Mouse (Mus musculus) MEL (cell line): ENCODE measurements around the gene Il17re. TPM values are rescaled to one million over a fixed set of nuclear protein-coding genes. Genes with fewer than 3 reads are reported as not detected.

ENCODE experiments used
- DNase-seq: peaks from one replicate; pipeline ENCODE4 v3.0.0; 2011; ENCODE audit warnings: low read depth, low spot score
- H3K27ac ChIP-seq: 2 replicates; pipeline ENCODE4 v1.5.1; 2012; ENCODE audit warnings: low read depth, mild to moderate bottlenecking, control low read depth, low read length, moderate library complexity; ENCODE audit not compliant: control insufficient read depth
- H3K27me3 ChIP-seq, 2 experiments: fragments of 150-350 bp in 1 of 2; sonication (generic) in 1 of 2; 2 replicates each; pipeline ENCODE4 v1.6.1; 2012; ENCODE audit warnings: low read length in 2 of 2, mild to moderate bottlenecking in 2 of 2, improper control_type of control experiment in 1 of 2, moderate library complexity in 1 of 2; ENCODE audit not compliant: insufficient read depth in 2 of 2, control insufficient read depth in 1 of 2
- H3K36me3 ChIP-seq, 2 experiments: 2 replicates each; pipeline ENCODE4 v1.6.1; 2012 to 2014; ENCODE audit warnings: low read length in 2 of 2, improper control_type of control experiment in 1 of 2, inconsistent platforms in 1 of 2, mild to moderate bottlenecking in 1 of 2; ENCODE audit not compliant: insufficient read depth in 2 of 2, control insufficient read depth in 1 of 2
- H3K4me1 ChIP-seq, 2 experiments: fragments of 150-350 bp in 1 of 2; sonication (generic) in 1 of 2; 2 replicates each; pipeline ENCODE4 v1.6.1; 2012; ENCODE audit warnings: low read length in 2 of 2, improper control_type of control experiment in 1 of 2, mild to moderate bottlenecking in 1 of 2; ENCODE audit not compliant: insufficient read depth in 2 of 2, control insufficient read depth in 1 of 2
- H3K4me3 ChIP-seq, 2 experiments: fragments of 150-350 bp in 1 of 2; sonication (generic) in 1 of 2; 2 replicates each; pipeline ENCODE4 v1.5.1; 2012; ENCODE audit warnings: low read depth in 2 of 2, low read length in 2 of 2, mild to moderate bottlenecking in 2 of 2, moderate library complexity in 2 of 2, control low read depth in 1 of 2, improper control_type of control experiment in 1 of 2; ENCODE audit not compliant: control insufficient read depth in 1 of 2, insufficient read depth in 1 of 2
- H3K79me2 ChIP-seq: 2 replicates; pipeline ENCODE4 v1.6.1; 2012; ENCODE audit warnings: mild to moderate bottlenecking, low read length, moderate library complexity; ENCODE audit not compliant: control insufficient read depth, poor library complexity, insufficient read depth
- H3K9ac ChIP-seq: 2 replicates; pipeline ENCODE4 v1.6.1; 2012; ENCODE audit warnings: low read depth, mild to moderate bottlenecking, control low read depth, low read length, moderate library complexity; ENCODE audit not compliant: control insufficient read depth, poor library complexity, severe bottlenecking
- H3K9me3 ChIP-seq: fragments of 150-350 bp; sonication (generic); replicated peaks from 2 replicates; pipeline ENCODE4 v1.6.1; 2012; ENCODE audit warnings: mild to moderate bottlenecking, low read length, improper control_type of control experiment, moderate library complexity; ENCODE audit not compliant: insufficient read depth
- BHLHE40 ChIP-seq: IDR thresholded peaks from 2 replicates; pipeline ENCODE4 v1.6.1; 2012; ENCODE audit warnings: low read depth, mild to moderate bottlenecking, inconsistent platforms, low read length, improper control_type of control experiment, borderline replicate concordance
- ETS1 ChIP-seq: IDR thresholded peaks from 2 replicates; pipeline ENCODE4 v1.6.1; 2012; ENCODE audit warnings: low read depth, mild to moderate bottlenecking, inconsistent platforms, low read length, improper control_type of control experiment, moderate library complexity
- HCFC1 ChIP-seq: IDR thresholded peaks from 2 replicates; pipeline ENCODE4 v1.6.1; 2012; ENCODE audit warnings: low read depth, mild to moderate bottlenecking, inconsistent platforms, low read length, improper control_type of control experiment, moderate library complexity
- JUND ChIP-seq: IDR thresholded peaks from 2 replicates; pipeline ENCODE4 v1.6.1; 2011; ENCODE audit warnings: low read depth, mild to moderate bottlenecking, improper control_type of control experiment, low read length
- KAT2A ChIP-seq: conservative IDR thresholded peaks from 2 replicates; pipeline ENCODE4 v1.6.1; 2012; ENCODE audit warnings: low read depth, low read length, improper control_type of control experiment, inconsistent platforms
- MAX ChIP-seq: IDR thresholded peaks from 2 replicates; pipeline ENCODE4 v1.6.1; 2011; ENCODE audit warnings: low read length, improper control_type of control experiment
- MAZ ChIP-seq: IDR thresholded peaks from 2 replicates; pipeline ENCODE4 v1.6.1; 2012; ENCODE audit warnings: low read depth, mild to moderate bottlenecking, inconsistent platforms, low read length, improper control_type of control experiment
- MEF2A ChIP-seq: IDR thresholded peaks from 2 replicates; pipeline ENCODE4 v1.6.1; 2014; ENCODE audit warnings: low read depth, mild to moderate bottlenecking, inconsistent platforms, low read length, improper control_type of control experiment; ENCODE audit not compliant: poor library complexity, insufficient replicate concordance, severe bottlenecking; ENCODE audit errors: extremely low read depth
- MXI1 ChIP-seq: IDR thresholded peaks from 2 replicates; pipeline ENCODE4 v1.6.1; 2011; ENCODE audit warnings: mild to moderate bottlenecking, low read depth, low read length, improper control_type of control experiment
- MYB ChIP-seq: IDR thresholded peaks from 2 replicates; pipeline ENCODE4 v1.6.1; 2011; ENCODE audit warnings: mild to moderate bottlenecking, low read depth, low read length, improper control_type of control experiment
- MYC ChIP-seq: IDR thresholded peaks from 2 replicates; pipeline ENCODE4 v1.6.1; 2011; ENCODE audit warnings: low read depth, mild to moderate bottlenecking, low read length, improper control_type of control experiment, moderate library complexity
- NELFE ChIP-seq: IDR thresholded peaks from 2 replicates; pipeline ENCODE4 v1.6.1; 2011; ENCODE audit warnings: low read depth, low read length, improper control_type of control experiment
- NRF1 ChIP-seq: IDR thresholded peaks from 2 replicates; pipeline ENCODE4 v1.6.1; 2014; ENCODE audit warnings: low read depth, mild to moderate bottlenecking, inconsistent platforms, low read length, improper control_type of control experiment, moderate library complexity; ENCODE audit not compliant: poor library complexity, insufficient read depth, severe bottlenecking
- POLR2A ChIP-seq, 2 experiments: IDR thresholded peaks; 2 replicates each; pipeline ENCODE4 v1.6.1; 2011 to 2012; ENCODE audit warnings: low read length in 2 of 2, mild to moderate bottlenecking in 2 of 2, control low read depth in 1 of 2, improper control_type of control experiment in 1 of 2, low read depth in 1 of 2, moderate library complexity in 1 of 2; ENCODE audit not compliant: control insufficient read depth in 1 of 2, insufficient read depth in 1 of 2, poor library complexity in 1 of 2
- POLR2AphosphoS5 ChIP-seq: IDR thresholded peaks from 2 replicates; pipeline ENCODE4 v1.6.1; 2012; ENCODE audit warnings: low read depth, borderline replicate concordance, mild to moderate bottlenecking, inconsistent platforms, low read length, moderate library complexity, mixed read lengths
- RAD21 ChIP-seq: IDR thresholded peaks from 2 replicates; pipeline ENCODE4 v1.6.1; 2011; ENCODE audit warnings: mild to moderate bottlenecking, low read depth, low read length, improper control_type of control experiment
- RCOR1 ChIP-seq: IDR thresholded peaks from 2 replicates; pipeline ENCODE4 v1.6.1; 2012; ENCODE audit warnings: low read depth, mild to moderate bottlenecking, inconsistent platforms, low read length, improper control_type of control experiment
- SMC3 ChIP-seq: IDR thresholded peaks from 2 replicates; pipeline ENCODE4 v1.6.1; 2011; ENCODE audit warnings: low read depth, low read length, improper control_type of control experiment
- TBP ChIP-seq: IDR thresholded peaks from 2 replicates; pipeline ENCODE4 v1.8.0; 2011; ENCODE audit warnings: low read depth, low read length, improper control_type of control experiment
- TCF12 ChIP-seq: IDR thresholded peaks from 2 replicates; pipeline ENCODE4 v1.6.1; 2014; ENCODE audit warnings: low read depth, mild to moderate bottlenecking, inconsistent platforms, low read length, improper control_type of control experiment, moderate library complexity
- UBTF ChIP-seq: IDR thresholded peaks from 2 replicates; pipeline ENCODE4 v1.6.1; 2012; ENCODE audit warnings: low read depth, mild to moderate bottlenecking, inconsistent platforms, low read length, improper control_type of control experiment, moderate library complexity, borderline replicate concordance; ENCODE audit not compliant: insufficient read depth
- USF1 ChIP-seq: IDR thresholded peaks from 2 replicates; pipeline ENCODE4 v1.6.1; 2014; ENCODE audit warnings: low read depth, mild to moderate bottlenecking, inconsistent platforms, low read length, improper control_type of control experiment, moderate library complexity
- ZC3H11A ChIP-seq: IDR thresholded peaks from 2 replicates; pipeline ENCODE4 v1.6.1; 2012; ENCODE audit warnings: low read depth, mild to moderate bottlenecking, inconsistent platforms, low read length, improper control_type of control experiment
- ZKSCAN1 ChIP-seq: IDR thresholded peaks from 2 replicates; pipeline ENCODE4 v1.6.1; 2012; ENCODE audit warnings: low read depth, mild to moderate bottlenecking, inconsistent platforms, low read length, improper control_type of control experiment, moderate library complexity
- ZNF384 ChIP-seq: IDR thresholded peaks from 2 replicates; pipeline ENCODE4 v1.6.1; 2012; ENCODE audit warnings: low read depth, mild to moderate bottlenecking, inconsistent platforms, low read length, improper control_type of control experiment
- polyA plus RNA-seq, 2 experiments: library from polyadenylated mRNA; stranded (reverse) in 1 of 2; unstranded in 1 of 2; fragments of >175 nt in 1 of 2; fragments of >200 nt in 1 of 2; gene quantifications; 2 replicates each; pipeline versions ENCODE4 v1.2.1 to v1.2.4; 2012; ENCODE audit warnings: low replicate concordance in 2 of 2, low read depth in 1 of 2; ENCODE audit not compliant: insufficient read length in 2 of 2, insufficient read depth in 1 of 2, missing spikeins in 1 of 2
- total RNA-seq: library from RNA; depleted of rRNA; stranded (reverse); fragments of 300-350 nt; gene quantifications from 2 replicates; pipeline ENCODE4 v1.2.3, GENCODE M21; 2012

Il17re gene
- total and polyA plus RNA-seq, 3 experiments = not detected

- H3K4me3 ChIP-seq = no peak within 1 kb of the TSS
- H3K9ac ChIP-seq = no peak within 1 kb of the TSS
- H3K27ac ChIP-seq = no peak within 1 kb of the TSS
- no peaks in the 10 kb centered on the region for H3K36me3 ChIP-seq
- TF ChIP-seq ZKSCAN1 (no peak), TCF12 (no peak), RCOR1 (no peak), ZNF384 (no peak), JUND (no peak), KAT2A (no peak), ZC3H11A (no peak), NELFE (no peak), MAX (no peak), MXI1 (no peak), MEF2A (no peak), POLR2AphosphoS5 (no peak), BHLHE40 (no peak), NRF1 (no peak), UBTF (no peak), MYB (no peak), RAD21 (no peak), HCFC1 (no peak)
- H3K79me2 ChIP-seq = no peaks in the 10 kb centered on the region
- no peaks in the 10 kb centered on the region for H3K4me1 ChIP-seq
- H3K27me3 ChIP-seq = no peaks in the 10 kb centered on the region; a peak in 1 of 4 replicates
- DNase-seq = no peak
- H3K9me3 ChIP-seq = no peaks in the 10 kb centered on the region
Measured at GRCm38 (mm10) chr6:113435664-113436205, 22.5 kb upstream of the Il17re start, which contains the start of gene Cidec. TSS of gene Cidec (minus strand) at chr6:113435760.

DNA sequence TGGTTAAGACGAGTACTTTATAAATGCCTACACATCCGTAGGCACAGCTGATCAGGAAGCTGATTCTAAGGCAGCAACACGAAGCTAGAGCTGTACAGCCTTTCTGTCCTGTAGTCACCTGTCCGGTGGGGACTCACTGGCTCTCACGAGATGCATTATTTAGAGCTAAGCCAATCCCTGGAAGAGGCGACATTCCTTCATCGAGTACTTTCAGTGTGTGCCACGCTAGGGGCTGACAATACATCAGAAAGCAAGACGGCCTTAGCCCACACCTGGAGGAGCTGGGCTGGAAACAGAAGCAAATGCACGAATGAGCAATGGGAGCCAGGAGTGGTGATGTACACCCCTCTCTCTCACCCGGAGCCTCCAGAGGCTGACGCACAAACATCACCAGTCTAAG, 21.1 kb upstream of the Il17re start:
- peaks cover 0 to 6% of the 10 kb centered on the region in 2 experiments; a peak in 2 of 4 replicates for H3K4me1 ChIP-seq
- no peak for TF ChIP-seq ETS1
- no peak for TF ChIP-seq JUND
- TF ChIP-seq NELFE = no peak
- TF ChIP-seq MAZ = no peak
- no peak for TF ChIP-seq KAT2A
- no peak for TF ChIP-seq ZNF384
- TF ChIP-seq BHLHE40 = no peak
- no peak for TF ChIP-seq UBTF
- no peak for TF ChIP-seq MYB
- TF ChIP-seq POLR2A (IDR thresholded peaks at IDR 0.05; ENCODE audit: control insufficient read depth in 1 of 2, insufficient read depth in 1 of 2, low read depth in 1 of 2, low read length in 2 of 2, poor library complexity in 1 of 2) = no peak
- TF ChIP-seq MYC = no peak
- TF ChIP-seq MXI1 = no peak
- no peak for TF ChIP-seq USF1
- TF ChIP-seq HCFC1 = no peak
- no peak for TF ChIP-seq TBP
- no peak for TF ChIP-seq SMC3
- TF ChIP-seq ZC3H11A = no peak
- TF ChIP-seq MAX = no peak
- H3K4me3 ChIP-seq = no peak overlapping the region
- H3K27me3 ChIP-seq = no peaks in the 10 kb centered on the region; a peak in 1 of 4 replicates
- H3K9me3 ChIP-seq = no peaks in the 10 kb centered on the region
- DNase-seq = no peak
- no peaks in the 10 kb centered on the region for H3K79me2 ChIP-seq
- H3K9ac ChIP-seq = no peak overlapping the region
- H3K36me3 ChIP-seq = peaks cover 0 to 3% of the 10 kb centered on the region in 2 experiments; a peak in 1 of 4 replicates
- H3K27ac ChIP-seq = no peak overlapping the region
